Comparison of ENCODE assay signal across 7 mouse cellular contexts in the genomic region with DNA sequence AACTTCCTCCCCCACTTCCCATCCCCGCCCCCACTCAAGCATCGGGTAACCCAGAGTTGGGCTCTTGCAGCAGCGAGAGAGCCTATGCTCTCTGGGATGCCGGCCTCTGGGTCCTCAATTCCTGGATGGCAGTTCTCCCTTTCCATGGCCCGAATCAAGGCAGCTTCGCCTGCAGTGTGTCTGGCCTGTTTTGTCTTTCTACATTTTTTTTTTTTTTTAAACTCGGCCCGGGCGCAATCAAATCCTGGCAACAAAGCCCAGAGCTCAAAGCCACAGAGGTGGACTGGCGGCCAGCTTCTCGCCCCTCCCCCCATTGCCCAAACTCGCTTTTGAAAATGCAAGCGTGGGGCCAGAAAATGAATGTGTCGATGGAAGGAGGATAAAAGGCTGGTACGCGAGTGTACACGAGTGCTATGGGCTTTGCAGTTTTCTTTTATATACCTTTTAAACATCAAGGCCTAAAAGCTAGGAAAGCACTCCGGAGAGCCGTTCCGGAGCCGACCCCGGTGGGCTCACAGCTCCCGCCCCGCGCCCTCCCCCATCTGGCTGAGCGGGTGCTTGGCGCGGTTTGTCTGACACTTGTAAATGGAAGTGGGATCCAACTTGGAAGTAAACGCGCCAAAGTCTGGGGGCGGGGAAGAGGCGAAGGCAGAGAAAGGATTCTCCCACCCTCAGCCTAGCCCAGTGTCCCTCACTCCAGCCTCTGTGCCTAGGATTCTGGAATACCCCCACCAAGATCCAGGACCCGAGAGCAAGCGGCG. TPM values are rescaled to one million over a fixed set of nuclear protein-coding genes. Genes with fewer than 3 reads are reported as not detected.
DNase-seq lines count a peak whose midpoint lies in the region; ATAC-seq lines count a peak whose summit lies in the region.

No protein-coding gene starts in this region.

- peaks cover 14% of the 10 kb centered on the region for H3K4me1 ChIP-seq in forebrain, embryonic 15.5 days
- H3K4me1 ChIP-seq in hindbrain, embryonic 15.5 days (replicated peaks): peaks cover 13% of the 10 kb centered on the region
- peaks cover 35% of the 10 kb centered on the region for H3K4me1 ChIP-seq in limb, embryonic 10.5 days
- peaks cover 23% of the 10 kb centered on the region for H3K4me1 ChIP-seq in midbrain, embryonic 12.5 days

- under 1% methylated on average over 35 of the region's 35 CpGs for WGBS in forebrain, embryonic 15.5 days
- under 1% methylated on average over 35 of the region's 35 CpGs for WGBS in hindbrain, embryonic 15.5 days
- WGBS in limb, embryonic 10.5 days: 1% methylated on average over 35 of the region's 35 CpGs
- whole genome bisulfite sequencing in midbrain, embryonic 12.5 days: 0% methylated on average over 35 of the region's 35 CpGs

- H3K27me3 ChIP-seq in forebrain, embryonic 15.5 days: no peaks in the 10 kb centered on the region
- H3K27me3 ChIP-seq in hindbrain, embryonic 15.5 days: no peaks in the 10 kb centered on the region
- peaks cover 17% of the 10 kb centered on the region for H3K27me3 ChIP-seq in limb, embryonic 10.5 days (ENCODE audit: low read depth, poor library complexity, severe bottlenecking)
- peaks cover 3% of the 10 kb centered on the region; the same call in 1 of the 2 replicates for H3K27me3 ChIP-seq in midbrain, embryonic 12.5 days

- peak overlapping the region; percentile 68 for H3K9ac ChIP-seq in forebrain, embryonic 15.5 days (replicated peaks)
- peak overlapping the region; percentile 82 for H3K9ac ChIP-seq in hindbrain, embryonic 15.5 days
- peak overlapping the region; percentile 86 for H3K9ac ChIP-seq in midbrain, embryonic 12.5 days (replicated peaks)

- peak overlapping the region; percentile 76 for H3K4me2 ChIP-seq in forebrain, embryonic 15.5 days (replicated peaks)
- H3K4me2 ChIP-seq in hindbrain, embryonic 15.5 days: peak overlapping the region; percentile 68
- H3K4me2 ChIP-seq in midbrain, embryonic 12.5 days (replicated peaks): peak overlapping the region; percentile 69

- H3K9me3 ChIP-seq in forebrain, embryonic 15.5 days: no peaks in the 10 kb centered on the region
- H3K9me3 ChIP-seq in hindbrain, embryonic 15.5 days: no peaks in the 10 kb centered on the region
- H3K9me3 ChIP-seq in limb, embryonic 10.5 days (replicated peaks): no peaks in the 10 kb centered on the region
- H3K9me3 ChIP-seq in midbrain, embryonic 12.5 days: no peaks in the 10 kb centered on the region

- peak overlapping the region; percentile 70 for H3K4me3 ChIP-seq in forebrain, embryonic 15.5 days
- H3K4me3 ChIP-seq in hindbrain, embryonic 15.5 days: peak overlapping the region; percentile 75
- peak overlapping the region; percentile 70 for H3K4me3 ChIP-seq in limb, embryonic 10.5 days
- H3K4me3 ChIP-seq in midbrain, embryonic 12.5 days: peak overlapping the region; percentile 69

- DNase-seq in ZHBTc4 (ENCODE audit: low read depth, low spot score): peak; percentile 17
- DNase-seq in brain, adult 2 months (ENCODE audit: low read depth, low spot score): peak; percentile 61
- peak; percentile 77 for DNase-seq in limb, embryonic 10.5 days (ENCODE audit: low spot score)
- peak; percentile 32 for DNase-seq in telencephalon, adult 2 months (ENCODE audit: low read depth, low spot score)

- H3K27ac ChIP-seq in forebrain, embryonic 15.5 days (replicated peaks): peak overlapping the region; percentile 94
- H3K27ac ChIP-seq in hindbrain, embryonic 15.5 days (replicated peaks): peak overlapping the region; percentile 91
- peak overlapping the region; percentile 87 for H3K27ac ChIP-seq in limb, embryonic 10.5 days
- H3K27ac ChIP-seq in midbrain, embryonic 12.5 days (replicated peaks): peak overlapping the region; percentile 92

- peak; percentile 57 for ATAC-seq in forebrain, embryonic 15.5 days (replicated peaks)
- ATAC-seq in hindbrain, embryonic 15.5 days (ENCODE audit: low FRiP score, low read depth): peak; percentile 61
- ATAC-seq in midbrain, embryonic 12.5 days (ENCODE audit: low FRiP score, low read depth): peak; percentile 38

- H3K36me3 ChIP-seq in forebrain, embryonic 15.5 days: no peaks in the 10 kb centered on the region
- no peaks in the 10 kb centered on the region for H3K36me3 ChIP-seq in hindbrain, embryonic 15.5 days
- H3K36me3 ChIP-seq in limb, embryonic 10.5 days: no peaks in the 10 kb centered on the region
- H3K36me3 ChIP-seq in midbrain, embryonic 12.5 days: no peaks in the 10 kb centered on the region

RNA-seq across cellular contexts. Expression of a gene that starts 1.3 kb away (rescaled TPM):
- polyA plus RNA-seq in forebrain, embryonic 15.5 days (2015; fragmentation: Nextera tagmentation; extraction: Ambion mirVana): 11.7 and 12.0 TPM in 2 replicates
- polyA plus RNA-seq in hindbrain, embryonic 15.5 days (2015; fragmentation: Nextera tagmentation; extraction: Ambion mirVana): 9.1 and 10.4 TPM in 2 replicates
- polyA plus RNA-seq in limb, embryonic 10.5 days (2016; fragmentation: Nextera tagmentation; extraction: Ambion mirVana): 1.6 and 2.3 TPM in 2 replicates
- 12.3 and 13.2 TPM in 2 replicates for polyA plus RNA-seq in midbrain, embryonic 12.5 days (2016; fragmentation: Nextera tagmentation; extraction: Ambion mirVana)

Comparison
In these comparisons a context has a peak if more than half of its experiments do, and no peak if none do; other contexts are left out.
1. Peak in every context shown above with its lines: DNase-seq, ATAC-seq, H3K4me3 ChIP-seq and H3K27ac ChIP-seq.
2. DNase-seq: peak in every context shown above with its lines; median percentile 77 in limb, embryonic 10.5 days; 61 in brain, adult 2 months; 32 in telencephalon, adult 2 months; 17 in ZHBTc4.